Mouse (Mus musculus) ZHBTc4 (cell line): ENCODE results near the gene St3gal4.

Experiments used
- DNase-seq: peaks from one replicate; pipeline ENCODE4 v3.0.0-alpha.2; 2011; ENCODE audit warnings: low read depth, low spot score

Gene St3gal4

GRCm38 (mm10) chr9:35048449-35048848, 70.6 kb downstream of the St3gal4 start:
- DNase-seq: no peak

GRCm38 (mm10) chr9:35045756-35046155, 73.3 kb downstream of the St3gal4 start:
- no peak for DNase-seq

- DNase-seq: no peak
These were observed 74.0 kb downstream of the St3gal4 start for GRCm38 (mm10) chr9:35045031-35045531.

- peak; percentile 74 for DNase-seq
These were observed 74.6 kb downstream of the St3gal4 start for GRCm38 (mm10) chr9:35044458-35044857.

GRCm38 (mm10) chr9:35043619-35044018, 75.4 kb downstream of the St3gal4 start:
- no peak for DNase-seq

- peak; percentile 79 for DNase-seq
These were observed 77.6 kb downstream of the St3gal4 start for GRCm38 (mm10) chr9:35041493-35041892.

- no peak for DNase-seq
These were observed 79.2 kb downstream of the St3gal4 start for GRCm38 (mm10) chr9:35039846-35040245.

GRCm38 (mm10) chr9:35038922-35039586, 80.0 kb downstream of the St3gal4 start:
- DNase-seq: no peak

- DNase-seq: peak; percentile 44
These were observed 84.0 kb downstream of the St3gal4 start for GRCm38 (mm10) chr9:35035074-35035473.

GRCm38 (mm10) chr9:35032457-35032856, 86.6 kb downstream of the St3gal4 start:
- no peak for DNase-seq

- no peak for DNase-seq
These were observed 88.2 kb downstream of the St3gal4 start for GRCm38 (mm10) chr9:35030823-35031222.

GRCm38 (mm10) chr9:35027382-35027997, 91.6 kb downstream of the St3gal4 start:
- DNase-seq: no peak

GRCm38 (mm10) chr9:35026897-35027311, 92.2 kb downstream of the St3gal4 start:
- no peak for DNase-seq

- DNase-seq: no peak
These were observed 92.8 kb downstream of the St3gal4 start for GRCm38 (mm10) chr9:35026311-35026710.

- DNase-seq: no peak
These were observed 94.2 kb downstream of the St3gal4 start for GRCm38 (mm10) chr9:35024591-35025496.

- no peak for DNase-seq
These were observed 97.3 kb downstream of the St3gal4 start for GRCm38 (mm10) chr9:35021744-35022143.

- DNase-seq: no peak
These were observed 98.9 kb downstream of the St3gal4 start for GRCm38 (mm10) chr9:35020015-35020653.

- peak; percentile 73 for DNase-seq
These were observed 99.7 kb downstream of the St3gal4 start for GRCm38 (mm10) chr9:35019372-35019771.

- DNase-seq: peak; percentile 17
These were observed 101.0 kb downstream of the St3gal4 start for GRCm38 (mm10) chr9:35018056-35018455.

- peak; percentile 22 for DNase-seq
These were observed 101.5 kb downstream of the St3gal4 start for GRCm38 (mm10) chr9:35017563-35017962.

GRCm38 (mm10) chr9:35016762-35017161, 102.3 kb downstream of the St3gal4 start:
- peak; percentile 57 for DNase-seq
